Mouse (Mus musculus): Measurements from ENCODE around the gene Fbxl19.

DNA sequence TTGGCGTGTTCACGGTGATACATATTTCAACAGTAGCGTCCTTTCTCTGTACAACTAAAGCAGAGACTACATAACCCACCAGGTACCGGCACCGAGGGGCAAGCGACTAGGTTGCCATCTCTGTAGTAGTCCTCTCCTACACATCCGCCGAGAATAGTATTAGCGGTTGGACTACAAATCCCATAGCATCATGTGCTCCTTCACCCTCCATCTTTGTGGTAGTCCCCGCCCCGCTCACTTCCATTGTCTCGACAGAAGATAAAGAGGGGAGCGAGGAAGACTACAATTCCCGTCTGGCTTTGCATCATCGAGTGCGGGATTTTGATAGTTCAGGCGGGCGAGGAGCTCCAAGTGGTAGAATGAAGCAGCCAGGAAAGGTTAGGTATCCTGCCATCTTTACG lies 908 bp downstream of the Fbxl19 start:
- no peak for TF ChIP-seq POLR2A (IDR thresholded peaks at IDR 0.05; ENCODE audit: extremely low read depth, insufficient read depth, low read length)
- TF ChIP-seq CTCF (IDR thresholded peaks at IDR 0.05; ENCODE audit: low read depth, low read length), result no peak
